Mouse (Mus musculus) gastrocnemius, adult 2 months (tissue): Measurements from ENCODE around the gene Nexn. TPM values are rescaled to one million over a fixed set of nuclear protein-coding genes. Genes with fewer than 3 reads are reported as not detected.

Experiments
- DNase-seq: peaks from one replicate; pipeline ENCODE4 v3.0.0; 2022
- H3K27ac ChIP-seq: fragments of 200-600 bp; 2 replicates; pipeline ENCODE4 v1.8.1; 2022; ENCODE audit warnings: mild to moderate bottlenecking
- H3K4me3 ChIP-seq: fragments of 200-600 bp; 2 replicates; pipeline ENCODE4 v1.8.1; 2022; ENCODE audit warnings: mild to moderate bottlenecking, moderate library complexity
- CTCF ChIP-seq: fragments of 200-600 bp; IDR thresholded peaks from 2 replicates; pipeline ENCODE4 v1.8.1; 2022; ENCODE audit warnings: antibody characterized with exemption, mild to moderate bottlenecking, moderate library complexity
- intact Hi-C: fragments of 180-260 bp; cut with DNase I; formaldehyde crosslinking; loops from one replicate; pipeline ENCODE4 v1.15.1; 2025
- total RNA-seq, 2 experiments: library from RNA; stranded (reverse); gene quantifications; 2 replicates each; pipeline ENCODE4 v1.2.3; 2021

Nexn gene
- total RNA-seq, 2 experiments from 2014 or later: 349 to 495 TPM

GRCm38 (mm10) chr3:152294400-152294799 is 28.2 kb upstream of the Nexn start:
- DNase-seq: no peak
- intact Hi-C loops: no loop called here
- H3K4me3 ChIP-seq: no peak overlapping the region
- no peak for TF ChIP-seq CTCF
- H3K27ac ChIP-seq: no peak overlapping the region

GRCm38 (mm10) chr3:152293530-152294181 is 27.5 kb upstream of the Nexn start:
- intact Hi-C loops: no loop called here
- Histone ChIP-seq H3K4me3 (no peak overlapping the region), H3K27ac (peak overlapping the region; percentile 61)
- no peak for TF ChIP-seq CTCF
- no peak for DNase-seq

- intact Hi-C loops: no loop called here
- Histone ChIP-seq H3K27ac (peak overlapping the region; percentile 16; the same call in 1 of the 2 replicates), H3K4me3 (no peak overlapping the region)
- no peak for TF ChIP-seq CTCF
- DNase-seq: no peak
Observed at GRCm38 (mm10) chr3:152291895-152292294, 25.7 kb upstream of the Nexn start.

GRCm38 (mm10) chr3:152290175-152290798 is 24.1 kb upstream of the Nexn start:
- DNase-seq: no peak
- Histone ChIP-seq H3K27ac (peak overlapping the region; percentile 63), H3K4me3 (no peak overlapping the region)
- intact Hi-C loops: no loop called here
- no peak for TF ChIP-seq CTCF

GRCm38 (mm10) chr3:152288740-152289139 is 22.6 kb upstream of the Nexn start:
- peak; percentile 87 for DNase-seq
- intact Hi-C loops: loop anchor here (2.0 kb wide), 1 partner anchor 14 kb away; no protein-coding TSS in a partner anchor
- Histone ChIP-seq H3K27ac (peak overlapping the region; percentile 88), H3K4me3 (no peak overlapping the region)
- TF ChIP-seq CTCF: no peak

- intact Hi-C loops: loop anchor here (2.0 kb wide), 1 partner anchor 15 kb away; no protein-coding TSS in a partner anchor
- TF ChIP-seq CTCF: no peak
- no peak for DNase-seq
- no peak overlapping the region for H3K4me3 ChIP-seq
- peak overlapping the region; percentile 88 for H3K27ac ChIP-seq
Observed at GRCm38 (mm10) chr3:152288276-152288675, 22.1 kb upstream of the Nexn start.

GRCm38 (mm10) chr3:152287810-152288209 is 21.7 kb upstream of the Nexn start:
- DNase-seq: peak; percentile 61
- Histone ChIP-seq H3K27ac (peak overlapping the region; percentile 88), H3K4me3 (no peak overlapping the region)
- intact Hi-C loops: loop anchor here (2.0 kb wide), 1 partner anchor 15 kb away; no protein-coding TSS in a partner anchor
- peak; percentile 39; the same call in 1 of the 2 replicates for TF ChIP-seq CTCF

GRCm38 (mm10) chr3:152284759-152285158 is 18.6 kb upstream of the Nexn start:
- DNase-seq: peak; percentile 72
- TF ChIP-seq CTCF: no peak
- peak overlapping the region; percentile 36 for H3K4me3 ChIP-seq
- peak overlapping the region; percentile 82 for H3K27ac ChIP-seq
- intact Hi-C loops: no loop called here

- H3K4me3 ChIP-seq: no peak overlapping the region
- intact Hi-C loops: no loop called here
- no peak for TF ChIP-seq CTCF
Observed at GRCm38 (mm10) chr3:152284306-152284705, 18.2 kb upstream of the Nexn start.

GRCm38 (mm10) chr3:152282126-152282525 is 16.0 kb upstream of the Nexn start:
- DNase-seq: no peak
- TF ChIP-seq CTCF: no peak
- no peak overlapping the region for H3K27ac ChIP-seq
- H3K4me3 ChIP-seq: no peak overlapping the region
- intact Hi-C loops: no loop called here

More at GRCm38 (mm10) chr3:152284306-152284705, 18.2 kb upstream of the Nexn start:
- DNase-seq: no peak
- H3K27ac ChIP-seq: peak overlapping the region; percentile 82

GRCm38 (mm10) chr3:152278431-152278830 is 12.3 kb upstream of the Nexn start:
- no peak for TF ChIP-seq CTCF
- no peak for DNase-seq
- intact Hi-C loops: no loop called here
- Histone ChIP-seq H3K4me3 (no peak overlapping the region), H3K27ac (peak overlapping the region; percentile 68)

GRCm38 (mm10) chr3:152277912-152278311 is 11.8 kb upstream of the Nexn start:
- intact Hi-C loops: no loop called here
- H3K27ac ChIP-seq: peak overlapping the region; percentile 68
- peak; percentile 17; the same call in 1 of the 2 replicates for TF ChIP-seq CTCF

GRCm38 (mm10) chr3:152276935-152277334 is 10.8 kb upstream of the Nexn start:
- intact Hi-C loops: no loop called here

More at GRCm38 (mm10) chr3:152277912-152278311, 11.8 kb upstream of the Nexn start:
- DNase-seq: no peak
- no peak overlapping the region for H3K4me3 ChIP-seq

More at GRCm38 (mm10) chr3:152276935-152277334, 10.8 kb upstream of the Nexn start:
- no peak overlapping the region for H3K4me3 ChIP-seq
- no peak for DNase-seq
- no peak for TF ChIP-seq CTCF
- H3K27ac ChIP-seq: no peak overlapping the region
